Mouse (Mus musculus) frontal cortex, adult 2 months (tissue): ENCODE measurements around the gene Themis2. TPM values are rescaled to one million over a fixed set of nuclear protein-coding genes. Genes with fewer than 3 reads are reported as not detected.
"Not testable (repeated sequence)": the region's sequence is repeated elsewhere in the genome, so short reads cannot be mapped to it uniquely, and the experiment has no call there.

Source experiments
- DNase-seq, 2 experiments: peaks; one replicate each; pipeline ENCODE4 v3.0.0; 2022; ENCODE audit warnings: low spot score in 1 of 2; ENCODE audit errors: extremely low spot score in 1 of 2
- polyA plus RNA-seq: library from polyadenylated mRNA; depleted of rRNA; stranded (reverse); fragments of >200 nt; gene quantifications from 2 replicates; pipeline ENCODE4 v1.2.3, GENCODE M21; 2012

Gene Themis2
- polyA plus RNA-seq, 1 experiment = 1.2 TPM

DNA sequence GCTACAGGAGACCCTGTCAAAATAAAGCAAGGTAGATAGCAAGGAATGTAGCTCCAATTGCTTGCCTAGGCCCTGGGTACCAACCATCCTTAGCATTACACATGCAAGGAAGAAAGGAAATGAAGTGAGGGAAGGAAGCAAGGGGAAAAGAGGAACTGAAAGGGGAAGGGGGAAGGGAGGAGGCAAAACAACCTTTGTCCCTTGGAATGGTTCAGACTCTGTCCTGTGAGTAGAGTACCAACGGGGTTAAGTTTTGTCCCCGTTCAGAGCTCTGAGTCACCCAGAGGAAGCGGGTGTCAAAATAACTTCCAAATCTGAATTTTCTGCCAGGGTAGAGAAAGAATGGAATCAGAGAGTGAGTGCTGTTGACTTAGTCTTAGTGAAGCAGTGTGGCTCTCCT lies 35.9 kb downstream of the Themis2 start:
- DNase-seq = no peak

DNA sequence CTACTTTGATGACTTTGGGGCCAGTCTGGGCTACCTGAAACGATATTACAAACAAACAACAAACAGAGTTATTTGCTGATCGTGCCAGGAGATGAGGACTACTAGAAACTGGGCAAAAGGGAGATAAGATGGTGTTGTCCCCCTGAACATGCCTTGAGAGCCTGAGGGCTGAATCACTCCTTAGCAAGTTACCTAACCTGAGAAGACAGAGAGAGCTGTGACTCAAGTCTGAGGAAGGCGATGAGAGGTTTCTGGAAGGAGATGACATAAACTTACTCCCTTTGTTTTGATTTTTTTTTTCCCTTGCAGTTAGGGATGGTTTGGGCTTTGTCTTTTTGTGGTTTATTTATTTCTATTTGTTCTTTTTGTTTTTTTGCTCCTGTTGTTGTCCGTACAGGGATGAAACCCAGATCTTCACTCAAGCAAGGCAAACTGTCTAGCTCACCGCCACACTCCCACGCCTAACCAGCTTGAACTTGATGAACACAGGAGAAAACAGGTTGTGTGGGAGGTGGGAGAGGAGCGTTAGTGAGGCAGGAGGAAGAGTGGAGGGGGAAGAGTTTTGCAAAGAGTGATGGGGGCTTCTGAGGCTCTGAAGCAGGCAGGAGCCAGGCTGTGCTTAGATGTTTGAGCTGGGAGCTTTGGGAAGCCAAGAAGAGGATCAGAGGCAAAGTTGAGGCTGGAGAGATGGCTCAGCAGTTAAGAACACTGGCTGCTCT lies 38.4 kb downstream of the Themis2 start:
- DNase-seq = peak in 1 of 2 experiments; percentile 69

DNA sequence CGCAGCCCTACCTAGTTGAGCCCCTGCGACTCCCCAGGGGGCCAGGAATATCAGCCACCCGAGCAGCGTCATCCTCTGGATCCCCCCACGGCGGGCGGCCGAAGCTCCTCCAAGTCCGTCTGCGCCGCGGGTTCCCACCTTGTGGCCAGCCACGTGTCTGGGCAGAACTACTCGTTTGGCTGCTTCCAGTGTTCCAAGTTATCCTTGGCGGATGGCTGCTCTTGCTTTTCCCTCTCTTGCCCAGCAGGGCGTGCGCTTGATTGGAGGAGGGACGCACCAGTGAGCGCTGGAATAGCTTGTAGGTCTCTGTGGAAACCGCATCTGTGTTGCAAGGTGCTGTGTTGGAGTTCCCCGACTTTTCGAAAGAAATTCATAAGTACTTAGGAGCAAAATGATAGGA lies 39.2 kb downstream of the Themis2 start, which contains the start of gene Smpdl3b:
Gene Smpdl3b (minus strand): TSS at position 279 of the 400 bp plus-strand sequence.
- peak; percentile 64 to 82 for DNase-seq

DNA sequence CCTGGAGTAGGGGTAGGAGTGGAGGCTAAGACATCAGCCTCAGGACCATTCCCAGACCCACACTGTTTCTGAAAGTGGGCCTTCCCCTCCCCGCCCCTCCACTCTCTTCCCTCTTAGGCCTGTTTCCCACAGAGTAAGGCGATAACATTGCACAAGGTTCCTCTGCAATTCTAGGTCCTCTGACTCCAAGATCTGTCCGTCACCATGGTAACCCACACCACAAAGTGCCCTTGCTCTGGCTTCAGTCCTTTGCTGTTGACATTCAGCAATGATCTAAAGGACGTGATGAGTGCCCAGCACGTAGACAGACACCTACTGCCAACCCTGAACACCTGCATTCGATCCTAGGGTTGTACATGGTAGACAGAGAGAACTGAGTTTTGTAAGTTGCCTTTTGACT lies 43.2 kb downstream of the Themis2 start:
- DNase-seq = no peak

DNA sequence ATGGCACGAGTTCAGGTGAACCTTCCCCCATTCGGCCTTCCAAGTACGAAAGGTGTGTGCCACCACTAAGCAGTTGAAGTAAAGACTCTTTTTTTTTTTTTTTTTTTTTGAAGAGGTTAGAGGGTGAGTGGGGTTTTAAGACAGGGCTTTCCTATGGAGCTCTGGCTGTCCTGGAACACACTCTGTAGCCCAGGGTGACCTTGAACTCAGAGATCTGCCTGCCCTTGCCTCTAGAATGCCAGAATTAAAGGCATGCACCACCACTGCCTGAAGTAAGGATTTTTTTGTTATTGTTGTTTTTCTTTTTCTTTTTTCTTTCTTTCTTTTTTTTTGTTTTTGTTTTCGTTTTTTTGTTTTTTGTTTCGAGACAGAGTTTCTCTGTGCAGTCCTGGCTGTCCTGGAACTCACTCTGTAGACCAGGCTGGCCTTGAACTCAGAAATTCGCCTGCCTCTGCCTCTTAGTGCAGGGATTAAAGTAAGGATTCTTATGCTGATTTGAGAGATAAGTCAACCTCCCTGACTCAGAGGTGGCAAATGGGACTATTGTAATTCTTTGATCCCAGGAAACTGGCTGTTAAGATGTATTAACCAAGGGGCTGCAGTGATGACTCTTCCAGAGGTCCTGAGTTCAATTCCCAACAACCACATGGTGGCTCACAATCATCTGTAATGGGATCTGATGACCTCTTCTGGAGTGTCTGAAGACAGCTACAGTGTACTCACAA lies 46.8 kb downstream of the Themis2 start:
- DNase-seq = no peak

DNA sequence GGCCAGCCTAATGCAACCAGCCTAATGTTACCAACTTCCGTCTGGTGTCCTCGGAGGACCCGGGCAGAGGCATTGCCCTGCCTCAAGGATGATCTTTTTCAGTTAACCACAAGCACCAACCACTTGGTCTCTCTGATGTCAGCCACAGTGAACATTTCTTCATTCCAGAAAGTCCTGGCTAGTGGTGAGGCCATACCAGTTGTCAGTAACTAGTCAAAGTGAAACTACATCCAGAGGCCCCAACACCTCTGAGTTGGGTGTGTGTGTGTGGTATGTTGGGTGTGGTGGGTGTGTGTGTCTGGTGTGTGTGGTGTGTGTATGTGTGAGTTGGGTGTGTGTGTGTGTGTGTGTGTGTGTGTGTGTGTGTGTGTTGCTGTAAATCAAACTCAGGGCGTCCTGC lies 47.4 kb downstream of the Themis2 start:
- DNase-seq = no peak

DNA sequence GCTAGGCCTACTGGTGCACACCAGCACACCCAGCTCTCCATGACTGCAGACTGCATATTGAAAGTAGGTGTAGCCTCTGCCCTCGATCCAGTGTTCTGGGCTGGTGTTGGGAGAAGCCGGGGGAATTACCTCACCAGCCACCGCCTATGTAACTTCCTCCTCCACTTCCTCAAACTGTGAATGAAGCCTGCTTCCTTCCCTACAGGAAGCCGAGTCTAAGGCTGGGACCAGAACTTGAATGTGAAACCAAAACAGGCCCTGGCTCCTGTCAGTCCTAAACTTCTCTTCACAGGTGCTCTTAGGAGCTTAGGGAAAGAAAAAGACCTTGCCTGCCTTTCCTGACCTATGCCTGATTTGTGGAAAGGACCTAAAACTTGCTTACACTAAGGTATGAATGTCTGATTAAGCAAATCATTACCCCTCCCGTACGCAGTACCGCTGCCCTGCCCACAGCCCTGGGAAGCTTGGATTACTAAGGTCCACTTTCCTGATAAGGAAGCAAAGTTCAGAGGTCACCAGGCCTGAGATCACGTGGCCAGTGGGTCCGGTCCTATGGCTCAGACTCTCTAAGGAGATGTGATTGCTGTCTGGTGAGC lies 48.4 kb downstream of the Themis2 start:
- DNase-seq = no peak

DNA sequence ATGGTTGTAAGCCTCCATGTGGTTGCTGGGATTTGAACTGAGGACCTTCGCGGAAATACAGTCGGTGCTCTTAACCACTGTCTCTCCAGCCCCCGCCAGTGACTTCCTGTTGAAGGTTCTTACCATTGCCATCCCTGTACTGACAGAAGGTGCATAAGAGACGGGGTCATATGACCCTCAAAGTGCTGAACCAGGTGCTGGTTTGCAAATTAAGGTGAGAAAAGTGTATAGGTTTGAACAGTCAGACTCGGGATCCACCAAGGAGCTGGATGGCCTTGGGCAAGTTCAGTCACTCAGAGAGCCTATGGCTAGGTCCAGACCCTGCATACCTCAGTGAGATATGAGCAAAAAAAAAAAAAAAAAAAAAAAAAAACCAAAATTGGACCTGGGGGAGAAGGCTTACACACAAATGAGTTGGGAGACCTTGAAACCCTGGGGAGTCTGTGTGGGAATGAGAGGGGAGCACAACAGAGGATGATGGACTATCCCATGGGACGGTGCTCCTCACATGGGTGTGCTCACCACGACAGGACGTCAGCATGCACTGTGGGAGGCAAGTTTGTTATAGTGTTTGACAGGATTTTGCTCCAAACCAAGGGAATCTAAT lies 49.2 kb downstream of the Themis2 start:
- no peak for DNase-seq

DNA sequence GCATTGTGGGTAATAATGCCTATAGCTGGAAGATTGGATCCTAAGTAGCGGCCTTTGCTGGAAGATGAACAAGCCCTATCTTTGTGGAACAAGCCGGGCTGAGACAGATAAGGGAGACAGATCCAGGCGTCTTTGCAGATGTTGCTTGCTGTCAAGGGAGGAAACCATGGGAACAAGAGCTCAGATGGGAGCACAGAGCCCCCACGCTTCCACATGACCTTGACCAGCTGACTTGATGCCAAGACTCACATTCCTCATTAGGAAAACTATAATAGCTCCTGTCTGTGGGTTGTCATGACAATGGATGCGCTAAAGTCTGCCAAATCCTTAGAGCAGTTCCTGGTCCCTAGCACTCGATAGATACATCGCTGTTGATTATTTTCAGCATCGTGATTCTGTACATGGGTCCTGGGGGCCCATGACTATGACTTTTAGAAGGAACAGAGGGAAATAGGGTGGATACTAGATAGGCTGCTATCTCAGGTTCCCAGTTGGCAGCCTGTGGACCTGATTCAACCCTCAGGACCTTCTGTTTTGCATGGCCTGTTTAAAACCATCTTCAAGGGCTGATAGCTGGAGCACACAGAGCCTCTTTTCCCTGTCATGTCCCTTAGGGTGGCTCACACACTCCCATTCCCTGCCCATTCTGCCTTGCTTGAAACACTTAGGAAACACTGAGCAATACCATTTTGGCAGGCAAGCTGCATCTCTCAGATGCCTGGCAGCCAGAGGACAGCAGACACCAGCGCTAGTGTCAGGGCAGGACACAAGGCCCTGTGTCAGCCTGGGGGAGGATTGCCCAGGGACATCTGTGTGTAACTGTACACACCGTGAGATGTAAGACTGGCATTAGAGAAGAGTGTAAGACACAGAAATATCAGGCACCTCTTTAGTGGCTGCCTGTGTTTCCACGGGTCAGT lies 51.9 kb downstream of the Themis2 start:
- peak; percentile 56 to 68 for DNase-seq

DNA sequence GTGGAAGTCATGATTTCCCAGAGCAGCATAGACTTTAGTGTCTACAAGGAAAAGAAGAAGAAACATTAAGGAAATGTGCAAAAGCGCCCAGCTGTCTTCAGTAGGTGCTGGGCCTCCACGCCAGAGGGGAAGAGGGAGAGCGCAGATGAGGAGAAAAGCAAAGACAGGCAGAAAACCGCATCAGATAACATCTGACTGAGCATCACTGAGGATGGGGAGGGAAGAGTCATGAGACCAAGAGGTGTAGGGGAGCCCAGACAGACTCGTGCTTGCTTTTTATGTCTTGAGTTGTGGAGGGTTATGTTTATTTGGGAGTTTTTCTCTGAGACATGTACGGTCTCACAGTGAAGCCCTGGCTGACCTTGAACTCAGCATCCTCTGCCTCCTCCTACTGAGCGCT lies 54.7 kb downstream of the Themis2 start:
- no peak for DNase-seq

DNA sequence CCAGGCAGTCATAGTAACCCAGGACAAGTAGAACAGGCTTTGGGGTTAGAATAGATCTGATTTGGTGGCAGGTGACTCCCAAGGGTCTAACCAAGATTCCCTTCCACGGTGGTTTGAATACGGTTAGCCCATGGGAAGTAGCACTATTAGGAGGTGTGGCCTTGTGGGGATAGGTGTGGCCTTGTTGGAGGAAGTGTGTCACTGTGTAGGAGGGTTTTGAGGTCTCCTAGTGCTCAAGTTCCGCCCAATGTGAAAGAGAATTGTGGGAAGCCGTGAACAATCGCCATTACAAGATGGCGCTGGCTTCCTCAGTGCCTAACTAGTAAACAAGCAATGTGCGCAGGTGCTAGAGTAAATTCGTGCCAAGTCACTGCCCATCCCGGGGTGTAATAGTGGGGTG lies 59.0 kb downstream of the Themis2 start:
- DNase-seq = not testable (repeated sequence)

DNA sequence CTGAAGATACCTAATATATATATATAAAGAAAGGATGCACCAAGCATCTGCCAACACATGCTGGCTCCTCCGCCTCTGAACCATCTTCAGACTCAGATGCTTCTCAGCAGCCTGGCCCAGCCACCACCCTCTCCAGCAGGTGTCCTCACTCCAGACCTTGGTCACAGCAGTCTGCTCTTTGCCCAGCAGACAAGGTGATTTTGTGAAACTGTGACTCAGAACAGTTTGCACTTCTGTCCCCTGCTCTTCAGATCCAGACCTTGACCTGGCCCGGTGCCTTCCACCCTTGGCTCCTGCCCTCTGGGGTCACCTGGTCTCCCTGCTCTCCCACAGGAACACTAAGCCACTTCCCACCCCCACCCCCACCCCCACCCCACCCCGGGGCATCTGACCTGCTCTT lies 60.3 kb downstream of the Themis2 start:
- DNase-seq = no peak

DNA sequence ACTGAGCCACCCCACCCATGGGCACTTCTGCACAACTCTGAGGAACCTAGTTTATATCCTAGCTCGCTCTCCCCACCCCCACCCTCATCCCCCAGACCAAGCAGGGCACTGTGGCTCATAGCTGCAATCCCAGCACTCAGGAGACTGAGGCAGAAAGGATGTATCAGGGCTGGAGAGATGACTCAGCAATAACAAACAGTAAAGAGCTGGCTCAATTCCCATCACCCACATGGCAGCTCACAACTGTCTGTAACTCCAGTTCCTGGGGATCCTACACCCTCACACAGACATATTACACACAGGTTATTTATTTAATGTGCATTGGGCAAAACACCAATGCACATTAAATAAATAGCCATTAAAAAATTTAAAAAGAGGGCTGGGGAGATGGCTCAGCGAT lies 60.8 kb downstream of the Themis2 start:
- DNase-seq = peak in 1 of 2 experiments; percentile 50

DNA sequence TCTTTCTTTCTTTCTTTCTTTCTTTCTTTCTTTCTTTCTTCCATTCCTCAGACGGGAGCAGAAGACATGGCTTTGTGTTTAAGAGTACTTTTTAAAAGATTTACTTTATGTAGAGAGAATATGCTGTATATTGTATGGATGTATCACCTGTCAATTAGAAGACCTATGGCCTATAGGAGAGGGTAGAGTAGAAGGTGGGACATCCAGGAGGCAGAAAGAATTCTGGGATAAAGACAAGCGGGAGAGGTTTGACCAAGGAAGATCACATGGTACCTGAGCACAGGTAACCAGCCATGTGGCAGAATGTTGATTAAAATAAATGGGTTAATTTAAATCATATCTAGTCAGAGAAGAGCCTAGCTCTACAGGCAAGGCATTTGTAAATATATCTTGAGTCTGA lies 61.4 kb downstream of the Themis2 start:
- DNase-seq = no peak

DNA sequence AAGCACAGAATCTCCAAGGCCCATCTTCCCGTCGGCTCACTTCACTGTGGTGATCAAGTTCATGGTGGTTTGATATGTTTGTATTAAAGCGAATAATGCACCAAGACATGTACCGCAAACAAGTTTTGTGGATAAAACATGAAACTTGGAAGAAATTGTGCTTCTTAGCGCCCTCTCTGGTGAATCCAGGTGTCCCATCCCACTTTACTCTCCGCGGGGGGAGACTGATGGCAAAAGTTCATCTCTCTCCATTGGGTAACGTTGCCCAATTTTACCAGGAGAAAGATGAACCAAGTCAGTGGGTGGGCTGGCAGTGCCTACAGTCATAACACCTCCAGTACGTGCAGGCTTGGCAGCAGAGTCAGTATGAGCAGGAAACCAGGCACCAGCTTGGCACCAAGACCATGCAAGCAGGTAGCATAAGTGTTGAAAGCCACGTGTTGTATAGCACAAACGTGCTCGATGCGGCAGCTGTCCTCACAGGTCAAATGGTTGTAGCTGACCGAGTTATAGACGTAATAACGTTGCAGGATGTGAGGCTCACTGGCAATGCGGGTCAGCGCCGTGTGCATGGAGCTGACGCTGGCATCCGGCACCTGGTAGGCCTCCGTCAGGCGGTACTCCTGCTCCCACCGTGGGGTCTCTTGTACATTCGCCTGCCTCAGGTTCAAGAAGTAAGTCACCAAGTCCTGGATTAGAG lies 63.0 kb downstream of the Themis2 start:
- no peak for DNase-seq

DNA sequence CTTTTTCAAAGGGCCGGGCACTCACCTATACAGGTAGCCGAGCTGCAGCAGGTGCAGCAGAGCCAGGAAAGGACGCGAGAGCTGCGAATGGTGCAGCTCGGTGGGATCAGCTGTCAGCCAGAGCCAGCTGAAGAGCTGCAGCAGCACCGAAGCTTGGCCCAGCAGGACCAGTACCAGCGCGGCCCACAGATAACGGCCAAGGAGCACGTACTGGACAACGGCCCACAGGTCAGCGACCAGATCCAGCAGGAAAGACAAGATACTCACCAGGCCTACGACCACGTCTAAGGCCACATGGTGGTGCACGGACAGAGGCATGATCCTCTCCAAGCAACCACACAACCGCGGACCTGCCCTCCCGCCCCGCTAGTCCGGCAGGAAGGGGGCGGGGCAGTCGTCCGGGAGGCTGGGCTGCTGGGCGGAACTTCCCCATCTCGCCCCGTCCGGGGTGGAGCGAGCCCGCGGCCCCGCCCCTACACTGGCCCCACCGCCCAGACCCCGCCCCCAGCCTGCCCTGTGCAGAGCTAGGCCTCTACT lies 64.0 kb downstream of the Themis2 start, which contains the start of gene Xkr8:
Gene Xkr8 (minus strand): TSS at position 399 of the 537 bp plus-strand sequence.
- peak in 1 of 2 experiments; percentile 43 for DNase-seq
